Mouse (Mus musculus) CH12F3 (cell line): Measurements from ENCODE around the gene Nod2.

Experiments
- in situ Hi-C: fragments of 300-500 bp; cut with MboI; formaldehyde crosslinking; loops from 2 replicates; pipeline ENCODE4 v1.14.3; 2020; ENCODE audit warnings: low sequenced_read_pairs

Nod2 gene

GRCm38 (mm10) chr8:88701611-88702010 is 54.5 kb downstream of the Nod2 start:
- in situ Hi-C loops = loop anchor here (5.0 to 25.0 kb wide), 2 partner anchors 69 to 339 kb away; partner anchors contain the start of gene Brd7

- in situ Hi-C loops = loop anchor here (5.0 to 25.0 kb wide), 2 partner anchors 71 to 341 kb away; partner anchors contain the start of gene Brd7
Measured at GRCm38 (mm10) chr8:88702816-88703215, 55.7 kb downstream of the Nod2 start.

- in situ Hi-C loops = loop anchor here (25.0 kb wide), 1 partner anchor 361 kb away; the partner anchor contains the start of gene Brd7
Measured at GRCm38 (mm10) chr8:88723256-88723963, 76.3 kb downstream of the Nod2 start.
